Mouse (Mus musculus): ENCODE measurements around the gene Thegl. TPM values are rescaled to one million over a fixed set of nuclear protein-coding genes. Genes with fewer than 3 reads are reported as not detected.
"Not testable (repeated sequence)": the region's sequence is repeated elsewhere in the genome, so short reads cannot be mapped to it uniquely, and the experiment has no call there.

The Thegl gene
- total and polyA plus RNA-seq, 3 experiments: 0.11 TPM; not detected in 2

- Histone ChIP-seq H3K9me3 (replicated peaks) (no peaks in the 10 kb centered on the region), H3K36me3 (replicated peaks) (no peaks in the 10 kb centered on the region), H3K4me3 (ENCODE audit: low read depth, low read length) (no peak overlapping the region), H3K4me1 (ENCODE audit: insufficient read depth, low read depth, low read length) (no peaks in the 10 kb centered on the region), H3K27me3 (ENCODE audit: insufficient read depth, low read length) (peaks cover 14% of the 10 kb centered on the region)
- TF ChIP-seq CTCF (IDR thresholded peaks at IDR 0.05; ENCODE audit: low read depth, low read length) (no peak), GATA1 (IDR thresholded peaks at IDR 0.05; ENCODE audit: borderline replicate concordance, low read length) (no peak), TAL1 (conservative IDR thresholded peaks at IDR 0.05; ENCODE audit: low read depth, low read length) (no peak), GATA2 (IDR thresholded peaks at IDR 0.05; ENCODE audit: borderline replicate concordance, low read depth, low read length) (no peak), POLR2AphosphoS5 (IDR thresholded peaks at IDR 0.05; ENCODE audit: insufficient replicate concordance, low read depth, low read length) (no peak)
- ATAC-seq (ENCODE audit: extremely low read depth, insufficient number of reproducible peaks, low FRiP score, poor library complexity, severe bottlenecking) (no peak), DNase-seq (ENCODE audit: low spot score) (no peak)
These were observed 78.1 kb downstream of the Thegl start for GRCm38 (mm10) chr5:77093961-77094360.

- no peak for TF ChIP-seq TAL1 (conservative IDR thresholded peaks at IDR 0.05; ENCODE audit: low read depth, low read length)
- no peak for TF ChIP-seq GATA1 (IDR thresholded peaks at IDR 0.05; ENCODE audit: borderline replicate concordance, low read length)
- TF ChIP-seq POLR2AphosphoS5 (IDR thresholded peaks at IDR 0.05; ENCODE audit: insufficient replicate concordance, low read depth, low read length): no peak
- TF ChIP-seq GATA2 (IDR thresholded peaks at IDR 0.05; ENCODE audit: borderline replicate concordance, low read depth, low read length): no peak
- Histone ChIP-seq H3K36me3 (replicated peaks) (no peaks in the 10 kb centered on the region), H3K27me3 (ENCODE audit: insufficient read depth, low read length) (peaks cover 18% of the 10 kb centered on the region), H3K4me3 (ENCODE audit: low read depth, low read length) (no peak overlapping the region), H3K9me3 (replicated peaks) (no peaks in the 10 kb centered on the region), H3K4me1 (ENCODE audit: insufficient read depth, low read depth, low read length) (no peaks in the 10 kb centered on the region)
- no peak for ATAC-seq (ENCODE audit: extremely low read depth, insufficient number of reproducible peaks, low FRiP score, poor library complexity, severe bottlenecking)
- DNase-seq (ENCODE audit: low spot score): no peak
These were observed 79.0 kb downstream of the Thegl start for GRCm38 (mm10) chr5:77094510-77095491.

DNA sequence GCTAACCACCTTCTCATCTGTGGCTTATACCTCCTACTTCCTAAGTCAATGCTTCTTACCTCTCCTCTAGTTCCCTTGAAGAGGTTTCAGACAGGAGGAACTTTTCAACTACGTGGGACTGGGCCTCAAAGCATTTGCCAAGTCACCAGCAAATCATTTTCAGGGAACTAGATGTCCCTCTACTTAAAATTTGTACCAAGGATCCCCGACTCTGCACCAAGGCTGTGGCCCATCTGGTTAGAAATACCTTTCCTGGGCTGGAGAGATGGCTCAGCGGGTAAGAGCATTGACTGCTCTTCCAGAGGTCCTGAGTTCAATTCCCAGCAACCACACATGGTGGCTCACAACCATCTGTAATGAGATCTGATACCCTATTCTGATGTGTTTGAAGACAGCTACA lies 80.4 kb downstream of the Thegl start:
- ATAC-seq (ENCODE audit: extremely low read depth, insufficient number of reproducible peaks, low FRiP score, poor library complexity, severe bottlenecking); DNase-seq (ENCODE audit: low spot score): not testable (repeated sequence)
- H3K27me3 ChIP-seq (ENCODE audit: insufficient read depth, low read length): peaks cover 19% of the 10 kb centered on the region

DNA sequence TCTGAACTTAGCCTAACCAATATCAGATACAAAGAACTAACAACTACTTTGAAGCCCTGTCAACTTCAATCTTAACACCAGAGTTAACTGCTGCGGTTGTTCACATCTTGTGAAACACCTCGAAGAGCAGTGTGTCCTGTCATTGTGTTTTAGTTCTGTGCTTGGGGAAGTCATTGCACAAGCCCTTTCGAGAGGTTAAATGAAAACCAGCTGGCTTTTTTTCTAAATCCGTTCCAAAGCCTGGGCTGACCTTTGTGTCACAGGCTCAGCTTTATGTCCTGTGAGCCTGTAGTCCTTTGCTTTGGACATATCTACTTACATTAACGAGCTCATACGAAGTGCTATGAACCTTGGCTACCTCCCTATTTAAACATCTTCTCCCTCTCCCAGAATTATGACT lies 81.9 kb downstream of the Thegl start:
- H3K4me1 ChIP-seq (ENCODE audit: insufficient read depth, low read depth, low read length): no peaks in the 10 kb centered on the region
- no peak for DNase-seq (ENCODE audit: low spot score)
- no peak overlapping the region for H3K4me3 ChIP-seq (ENCODE audit: low read depth, low read length)
- H3K9me3 ChIP-seq (replicated peaks): no peaks in the 10 kb centered on the region
- no peak for ATAC-seq (ENCODE audit: extremely low read depth, insufficient number of reproducible peaks, low FRiP score, poor library complexity, severe bottlenecking)
- no peaks in the 10 kb centered on the region for H3K36me3 ChIP-seq (replicated peaks)
- peaks cover 21% of the 10 kb centered on the region for H3K27me3 ChIP-seq (ENCODE audit: insufficient read depth, low read length)
- TF ChIP-seq POLR2AphosphoS5 (IDR thresholded peaks at IDR 0.05; ENCODE audit: insufficient replicate concordance, low read depth, low read length): no peak

More for the DNA sequence above, 80.4 kb downstream of the Thegl start:
- not testable (repeated sequence) for H3K4me3 ChIP-seq (ENCODE audit: low read depth, low read length); H3K36me3 ChIP-seq (replicated peaks); H3K9me3 ChIP-seq (replicated peaks); H3K4me1 ChIP-seq (ENCODE audit: insufficient read depth, low read depth, low read length)

- Histone ChIP-seq H3K36me3 (replicated peaks) (no peaks in the 10 kb centered on the region), H3K4me1 (ENCODE audit: insufficient read depth, low read depth, low read length) (no peaks in the 10 kb centered on the region), H3K27me3 (ENCODE audit: insufficient read depth, low read length) (peaks cover 21% of the 10 kb centered on the region), H3K4me3 (ENCODE audit: low read depth, low read length) (no peak overlapping the region), H3K9me3 (replicated peaks) (no peaks in the 10 kb centered on the region)
- ATAC-seq (ENCODE audit: extremely low read depth, insufficient number of reproducible peaks, low FRiP score, poor library complexity, severe bottlenecking) (no peak), DNase-seq (ENCODE audit: low spot score) (no peak)
- TF ChIP-seq CTCF (IDR thresholded peaks at IDR 0.05; ENCODE audit: low read depth, low read length): no peak
- no peak for TF ChIP-seq POLR2AphosphoS5 (IDR thresholded peaks at IDR 0.05; ENCODE audit: insufficient replicate concordance, low read depth, low read length)
- TF ChIP-seq GATA2 (IDR thresholded peaks at IDR 0.05; ENCODE audit: borderline replicate concordance, low read depth, low read length): no peak
- TF ChIP-seq GATA1 (IDR thresholded peaks at IDR 0.05; ENCODE audit: borderline replicate concordance, low read length): no peak
- TF ChIP-seq TAL1 (conservative IDR thresholded peaks at IDR 0.05; ENCODE audit: low read depth, low read length): no peak
These were observed 83.1 kb downstream of the Thegl start for GRCm38 (mm10) chr5:77098874-77099273.

- Histone ChIP-seq H3K36me3 (replicated peaks) (no peaks in the 10 kb centered on the region), H3K4me1 (ENCODE audit: insufficient read depth, low read depth, low read length) (no peaks in the 10 kb centered on the region), H3K27me3 (ENCODE audit: insufficient read depth, low read length) (peaks cover 21% of the 10 kb centered on the region), H3K4me3 (ENCODE audit: low read depth, low read length) (no peak overlapping the region), H3K9me3 (replicated peaks) (no peaks in the 10 kb centered on the region)
- ATAC-seq (ENCODE audit: extremely low read depth, insufficient number of reproducible peaks, low FRiP score, poor library complexity, severe bottlenecking): no peak
- DNase-seq (ENCODE audit: low spot score): no peak
- TF ChIP-seq CTCF (IDR thresholded peaks at IDR 0.05; ENCODE audit: low read depth, low read length) (no peak), TAL1 (conservative IDR thresholded peaks at IDR 0.05; ENCODE audit: low read depth, low read length) (no peak), GATA2 (IDR thresholded peaks at IDR 0.05; ENCODE audit: borderline replicate concordance, low read depth, low read length) (no peak), POLR2AphosphoS5 (IDR thresholded peaks at IDR 0.05; ENCODE audit: insufficient replicate concordance, low read depth, low read length) (no peak), GATA1 (IDR thresholded peaks at IDR 0.05; ENCODE audit: borderline replicate concordance, low read length) (no peak)
These were observed 83.6 kb downstream of the Thegl start for GRCm38 (mm10) chr5:77099317-77099996.

All from G1E (cell line).